Mouse (Mus musculus) monocyte, adult 2 months (primary cell): ENCODE results near the gene Sycp1.

Experiments
- DNase-seq, 2 experiments: peaks; one replicate each; pipeline ENCODE4 v3.0.0; 2022; ENCODE audit warnings: low spot score in 2 of 2, low read depth in 1 of 2

The Sycp1 gene

GRCm38 (mm10) chr3:102935451-102936354 is at the start of gene Sycp1:
Gene Sycp1, minus strand, starts transcription at chr3:102936100.
- no peak for DNase-seq

- DNase-seq = no peak
Observed at GRCm38 (mm10) chr3:102980349-102980736, 44.4 kb upstream of the Sycp1 start.

- DNase-seq = no peak
Observed at GRCm38 (mm10) chr3:102979550-102980348, 43.8 kb upstream of the Sycp1 start.

- no peak for DNase-seq
Observed at GRCm38 (mm10) chr3:102976906-102977305, 41.0 kb upstream of the Sycp1 start.

- DNase-seq = no peak
Observed at GRCm38 (mm10) chr3:102970508-102970907, 34.6 kb upstream of the Sycp1 start.

- no peak for DNase-seq
Observed at GRCm38 (mm10) chr3:102970067-102970466, 34.2 kb upstream of the Sycp1 start.

- DNase-seq = no peak
Observed at GRCm38 (mm10) chr3:102964033-102964432, 28.1 kb upstream of the Sycp1 start, which contains the start of gene Nr1h5. Gene Nr1h5, minus strand, starts transcription at chr3:102964133.

GRCm38 (mm10) chr3:102955596-102955995 is 19.7 kb upstream of the Sycp1 start:
- DNase-seq = no peak

- DNase-seq = no peak
Observed at GRCm38 (mm10) chr3:102955143-102955542, 19.2 kb upstream of the Sycp1 start.

GRCm38 (mm10) chr3:102954476-102954875 is 18.6 kb upstream of the Sycp1 start:
- DNase-seq = no peak

GRCm38 (mm10) chr3:102946861-102947260 is 11.0 kb upstream of the Sycp1 start:
- DNase-seq = no peak

- no peak for DNase-seq
Observed at GRCm38 (mm10) chr3:102946312-102946711, 10.4 kb upstream of the Sycp1 start.

- DNase-seq = no peak
Observed at GRCm38 (mm10) chr3:102938100-102938499, 2.2 kb upstream of the Sycp1 start.

GRCm38 (mm10) chr3:102899136-102899535 is 36.8 kb downstream of the Sycp1 start:
- DNase-seq = no peak

GRCm38 (mm10) chr3:102880529-102880928 is 55.4 kb downstream of the Sycp1 start:
- no peak for DNase-seq

GRCm38 (mm10) chr3:102848661-102849060 is 87.2 kb downstream of the Sycp1 start:
- no peak for DNase-seq

- DNase-seq = no peak
Observed at GRCm38 (mm10) chr3:102842386-102842785, 93.5 kb downstream of the Sycp1 start.

- peak; percentile 2 to 19 for DNase-seq
Observed at GRCm38 (mm10) chr3:102803937-102804336, 132.0 kb downstream of the Sycp1 start.

- no peak for DNase-seq
Observed at GRCm38 (mm10) chr3:102787369-102787768, 148.5 kb downstream of the Sycp1 start.

GRCm38 (mm10) chr3:102782618-102783017 is 153.3 kb downstream of the Sycp1 start, which contains the start of gene Tshb:
Gene Tshb, minus strand, starts transcription at chr3:102782718.
- DNase-seq = no peak

- DNase-seq = no peak
Observed at GRCm38 (mm10) chr3:102773018-102773417, 162.9 kb downstream of the Sycp1 start.
